Mouse (Mus musculus) thymus, postnatal 36 days (tissue): ENCODE data around the gene Itga10.
"Not testable (repeated sequence)": the region's sequence is repeated elsewhere in the genome, so short reads cannot be mapped to it uniquely, and the experiment has no call there.

Experiments used
- DNase-seq, 2 experiments: peaks; one replicate each; pipeline ENCODE4 v3.0.0; 2022; ENCODE audit warnings: mixed read lengths in 2 of 2

Itga10 gene

DNA sequence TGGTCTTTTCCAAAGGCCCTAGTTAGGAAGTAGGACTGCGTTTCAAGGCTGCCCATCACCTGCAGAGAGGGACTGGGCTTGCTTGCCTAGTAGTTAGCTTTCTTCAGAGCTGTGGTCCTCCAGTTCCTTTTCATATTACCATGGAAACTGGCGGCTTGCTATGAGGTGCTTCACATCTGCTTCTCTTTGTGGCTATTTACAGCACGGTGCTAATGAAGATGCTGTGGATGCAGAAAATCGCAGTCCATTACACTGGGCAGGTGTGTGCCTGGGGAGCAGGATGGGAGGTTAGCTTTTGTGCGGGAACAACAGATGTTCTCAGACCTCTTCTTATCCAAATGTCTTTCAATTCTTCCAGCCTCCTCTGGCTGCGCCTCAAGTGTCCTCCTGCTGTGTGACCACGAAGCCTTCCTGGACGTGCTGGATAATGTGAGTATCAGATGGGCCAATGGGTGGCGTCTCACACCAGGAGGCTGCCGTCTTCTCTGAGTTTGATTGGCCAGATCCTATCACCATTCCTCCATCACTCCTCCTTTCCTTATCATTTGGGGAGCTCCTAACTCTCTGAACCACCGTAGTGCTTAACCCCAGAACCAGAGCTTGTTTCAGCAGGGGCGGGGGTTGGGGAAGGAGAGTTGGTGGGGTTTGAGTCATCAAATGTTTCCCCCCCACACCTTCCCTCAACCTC lies 35.0 kb downstream of the Itga10 start:
- DNase-seq, result no peak

DNA sequence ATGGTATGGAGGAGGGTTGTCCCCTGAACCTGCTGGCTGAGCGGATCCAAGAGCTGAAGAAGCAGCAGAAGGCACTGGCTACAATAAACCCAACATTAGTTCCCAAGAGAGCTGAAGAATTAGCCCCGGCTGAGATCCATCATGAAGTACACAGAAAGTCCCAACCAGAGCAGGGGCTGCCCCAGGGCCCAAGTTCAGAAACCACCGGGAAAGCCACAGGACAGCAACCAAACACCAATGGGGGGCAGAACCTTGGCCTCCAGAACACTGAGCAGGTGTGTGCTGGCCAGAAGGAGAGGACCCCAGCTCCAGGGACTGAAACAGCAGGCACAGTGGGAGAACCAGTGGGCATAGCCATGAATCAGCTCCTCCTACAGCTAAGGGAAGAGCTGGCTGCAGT lies 38.1 kb downstream of the Itga10 start:
- DNase-seq, result no peak

DNA sequence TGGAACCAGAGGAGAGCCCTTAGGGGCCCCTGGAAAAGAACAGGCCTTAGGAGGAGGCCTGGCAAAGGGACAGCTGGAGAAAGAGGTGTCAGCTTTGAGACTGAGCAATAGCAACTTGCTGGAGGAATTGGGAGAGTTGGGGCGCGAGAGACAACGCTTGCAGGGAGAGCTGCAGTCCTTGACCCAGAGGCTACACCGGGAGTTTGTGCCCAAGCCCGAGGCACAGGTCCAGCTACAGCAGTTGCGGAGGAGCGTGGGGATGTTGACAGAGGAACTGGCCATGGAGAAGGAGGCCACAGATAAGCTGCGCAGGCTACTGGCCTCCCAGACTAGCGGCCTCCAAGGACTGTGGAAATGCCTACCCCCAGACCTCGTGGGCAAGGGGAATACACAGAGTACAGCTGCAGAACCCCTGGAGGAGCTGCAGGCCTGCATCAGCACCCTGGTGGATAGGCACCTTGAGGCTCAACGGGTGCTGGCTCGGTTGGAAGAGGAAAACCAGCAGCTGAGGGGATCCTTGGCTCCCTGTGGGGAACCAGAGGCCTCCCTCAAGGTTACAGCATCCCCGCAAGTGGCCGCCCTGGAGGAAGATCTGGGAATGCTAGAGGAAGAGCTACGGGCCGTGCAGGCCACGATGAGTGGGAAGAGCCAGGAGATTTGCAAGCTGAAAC lies 38.9 kb downstream of the Itga10 start:
- no peak for DNase-seq

DNA sequence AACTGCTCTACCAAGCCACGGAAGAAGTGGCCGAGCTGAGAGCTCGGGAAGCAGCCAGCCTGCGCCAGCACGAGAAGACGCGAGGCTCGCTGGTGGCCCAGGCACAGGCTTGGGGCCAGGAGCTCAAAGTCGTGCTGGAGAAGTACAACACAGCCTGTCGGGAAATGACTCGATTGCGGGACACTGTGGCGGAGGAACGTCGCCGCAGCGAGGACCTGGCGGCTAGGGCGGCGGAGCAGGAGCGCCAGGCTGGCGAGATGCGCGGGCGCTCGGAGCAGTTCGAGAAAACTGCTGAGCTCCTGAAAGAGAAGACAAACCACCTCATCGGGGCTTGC lies 39.4 kb downstream of the Itga10 start:
- DNase-seq, result peak in 1 of 2 experiments; percentile 7

DNA sequence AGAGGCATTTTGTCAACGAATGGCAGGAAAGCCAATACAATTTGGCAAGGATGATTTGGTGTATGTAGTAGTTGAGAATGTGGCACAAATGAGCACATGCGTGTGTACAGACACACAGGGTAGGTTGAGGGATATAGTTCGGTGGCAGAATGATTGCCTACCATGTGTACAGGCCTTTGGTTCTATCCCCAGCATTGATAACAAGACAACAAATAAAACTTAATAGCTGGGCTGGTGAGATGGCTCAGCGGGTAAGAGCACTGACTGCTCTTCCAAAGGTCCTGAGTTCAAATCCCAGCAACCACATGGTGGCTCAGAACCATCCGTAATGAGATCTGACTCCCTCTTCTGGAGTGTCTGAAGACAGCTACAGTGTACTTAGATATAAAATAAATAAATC lies 40.7 kb downstream of the Itga10 start:
- not testable (repeated sequence) for DNase-seq

DNA sequence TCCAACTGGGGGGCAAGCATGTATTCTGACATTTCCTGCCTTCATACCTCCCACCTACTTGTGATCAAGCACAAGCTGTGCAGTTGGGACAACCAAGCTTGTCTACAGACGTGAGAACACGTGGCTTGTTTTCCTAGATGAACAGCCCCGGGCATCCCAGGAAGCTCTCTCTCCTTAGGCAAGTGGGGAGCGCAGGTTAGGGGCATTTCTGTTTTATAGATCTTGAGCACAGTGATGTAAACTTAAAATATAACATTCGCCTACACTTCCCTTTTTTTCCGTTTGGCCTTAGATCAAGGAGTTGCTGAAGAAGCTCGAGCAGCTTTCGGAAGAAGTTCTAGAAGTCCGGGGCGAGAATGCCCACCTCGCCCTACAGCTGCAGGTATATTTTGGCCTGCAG lies 43.5 kb downstream of the Itga10 start:
- no peak for DNase-seq

DNA sequence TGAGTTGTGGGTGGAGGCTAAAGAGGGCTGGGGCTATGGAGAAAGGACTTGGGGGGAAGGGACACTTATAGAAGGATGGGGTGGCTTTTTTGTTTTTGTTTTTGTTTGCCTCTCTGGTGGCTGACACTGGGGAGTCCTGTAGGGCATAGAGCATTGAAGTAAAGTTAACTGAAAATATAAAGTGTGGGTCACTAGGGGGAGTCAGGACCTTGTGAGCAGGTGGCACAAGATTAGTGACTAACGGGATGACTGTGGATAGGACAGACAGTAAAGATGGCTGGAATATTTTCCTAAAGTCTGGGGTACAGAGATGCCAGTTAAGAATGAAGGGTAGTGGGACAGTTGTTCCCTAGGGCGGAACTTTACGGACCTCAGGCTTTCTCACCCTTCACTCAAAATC lies 44.9 kb downstream of the Itga10 start:
- no peak for DNase-seq

DNA sequence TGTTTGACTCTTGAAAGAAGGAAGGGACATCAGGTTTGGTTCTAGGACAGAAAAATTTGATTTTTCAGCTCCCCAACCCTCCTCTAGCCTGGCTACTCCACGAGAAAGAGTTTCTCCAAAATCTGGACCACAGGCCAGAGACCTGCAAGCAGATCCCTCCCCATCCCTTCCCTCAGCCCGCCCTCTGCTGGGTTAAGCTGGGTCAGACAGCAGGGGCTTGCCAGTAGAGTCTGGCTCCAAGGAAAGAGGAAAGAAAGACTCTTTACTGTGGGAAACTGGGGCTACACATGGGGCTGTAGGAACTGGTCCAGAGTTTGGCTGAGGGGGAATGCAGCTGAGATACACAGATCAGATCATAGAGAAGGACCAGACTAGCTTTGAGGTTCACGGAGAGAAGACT lies 47.1 kb downstream of the Itga10 start:
- DNase-seq, result no peak

DNA sequence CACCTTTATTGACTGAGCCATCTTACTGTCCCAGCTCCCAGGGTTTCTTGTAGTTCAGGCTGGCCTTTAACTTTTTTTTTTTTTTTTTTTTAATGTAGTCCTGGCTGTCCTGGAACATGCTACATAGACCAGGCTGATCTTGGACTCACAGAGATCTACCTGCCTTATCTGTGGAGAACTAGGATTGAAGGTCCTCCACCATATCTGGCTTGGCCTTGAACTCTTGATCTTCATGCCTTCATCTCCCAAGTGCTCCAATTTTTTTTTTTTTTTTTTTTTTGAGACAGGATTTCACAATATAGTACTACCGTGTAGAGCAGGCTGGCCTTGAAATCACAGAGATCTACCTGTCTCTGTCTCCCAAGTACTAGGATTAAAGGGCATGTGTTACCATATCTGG lies 48.2 kb downstream of the Itga10 start:
- no peak for DNase-seq

DNA sequence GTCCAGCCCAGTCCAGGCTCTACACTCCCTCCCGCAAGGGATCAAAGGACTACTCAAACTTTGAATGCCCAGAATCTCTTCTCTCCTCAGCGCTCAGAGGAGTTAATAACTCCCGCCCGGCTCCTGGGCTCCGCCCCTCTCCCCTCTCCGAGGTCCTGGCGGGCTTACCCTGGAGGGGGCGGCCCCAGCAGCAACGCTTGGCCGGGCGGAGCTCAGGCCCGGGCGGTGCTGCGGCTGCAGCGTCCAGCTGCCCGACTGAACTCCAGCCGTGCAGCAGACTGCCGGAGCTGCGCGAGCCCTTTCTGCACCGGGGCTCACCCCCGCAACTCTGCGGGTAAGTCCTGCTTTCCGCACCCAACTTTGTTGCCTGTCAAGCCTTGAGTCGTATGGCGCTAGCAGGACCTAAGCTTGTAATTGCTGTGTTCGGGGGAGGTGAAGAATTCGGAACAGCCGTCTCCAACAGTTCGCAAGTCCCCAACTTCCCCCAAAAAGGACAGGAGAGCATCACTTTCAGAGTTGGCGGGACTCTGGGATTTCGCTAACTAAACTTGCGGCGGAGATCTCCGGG lies 50.9 kb downstream of the Itga10 start, which contains the start of gene Pias3:
Gene Pias3, plus strand, starts transcription at position 187 of the 568 bp plus-strand sequence.
- DNase-seq, result peak; percentile 48 to 59

DNA sequence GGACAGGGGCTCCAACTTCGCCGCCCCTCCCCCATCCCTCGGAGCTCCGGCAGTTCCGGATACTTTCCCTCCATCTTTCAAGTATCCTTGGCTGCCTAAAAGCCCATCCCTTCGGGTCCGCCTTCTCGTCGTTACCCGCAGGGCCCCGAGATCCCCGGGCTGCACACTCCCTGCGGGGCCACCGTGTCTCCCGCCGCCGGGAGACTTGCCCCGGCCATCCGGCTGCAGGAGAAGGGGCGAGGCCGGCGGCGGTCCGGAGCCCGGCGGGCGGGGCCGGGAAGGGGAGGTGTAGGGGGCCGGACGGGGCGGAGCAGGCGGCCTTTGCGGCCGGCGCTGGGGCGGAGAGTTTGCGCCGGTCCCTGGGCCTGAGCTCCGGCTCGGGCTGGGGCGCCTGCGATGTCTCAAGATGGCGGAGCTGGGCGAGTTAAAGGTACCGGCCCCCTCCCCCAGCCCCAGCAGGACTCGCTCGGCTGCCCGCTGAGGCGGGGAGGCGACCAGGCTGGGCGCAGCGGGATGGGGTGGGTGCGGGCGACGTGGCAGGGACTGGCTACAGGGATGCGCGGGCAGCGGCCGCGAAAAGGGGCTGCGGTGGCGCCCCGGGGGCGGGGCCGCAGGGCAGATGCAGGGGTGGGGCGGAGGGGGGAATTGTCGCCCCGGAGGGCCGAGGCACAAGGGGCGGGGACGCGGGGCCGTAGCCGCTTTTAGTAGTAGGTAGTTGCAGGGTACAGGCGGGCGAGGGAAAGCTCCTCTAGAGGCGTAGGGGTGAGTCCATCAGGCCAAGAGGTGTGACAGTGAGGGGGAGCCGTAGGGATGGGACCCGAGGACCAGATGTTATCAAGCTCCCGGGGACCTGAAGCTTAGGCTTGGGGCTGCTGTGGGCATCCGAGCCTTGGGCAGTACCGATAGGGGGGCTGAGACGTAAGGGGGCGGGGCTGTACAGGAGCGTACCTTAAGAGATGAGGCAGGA lies 51.7 kb downstream of the Itga10 start:
- peak; percentile 68 for DNase-seq

DNA sequence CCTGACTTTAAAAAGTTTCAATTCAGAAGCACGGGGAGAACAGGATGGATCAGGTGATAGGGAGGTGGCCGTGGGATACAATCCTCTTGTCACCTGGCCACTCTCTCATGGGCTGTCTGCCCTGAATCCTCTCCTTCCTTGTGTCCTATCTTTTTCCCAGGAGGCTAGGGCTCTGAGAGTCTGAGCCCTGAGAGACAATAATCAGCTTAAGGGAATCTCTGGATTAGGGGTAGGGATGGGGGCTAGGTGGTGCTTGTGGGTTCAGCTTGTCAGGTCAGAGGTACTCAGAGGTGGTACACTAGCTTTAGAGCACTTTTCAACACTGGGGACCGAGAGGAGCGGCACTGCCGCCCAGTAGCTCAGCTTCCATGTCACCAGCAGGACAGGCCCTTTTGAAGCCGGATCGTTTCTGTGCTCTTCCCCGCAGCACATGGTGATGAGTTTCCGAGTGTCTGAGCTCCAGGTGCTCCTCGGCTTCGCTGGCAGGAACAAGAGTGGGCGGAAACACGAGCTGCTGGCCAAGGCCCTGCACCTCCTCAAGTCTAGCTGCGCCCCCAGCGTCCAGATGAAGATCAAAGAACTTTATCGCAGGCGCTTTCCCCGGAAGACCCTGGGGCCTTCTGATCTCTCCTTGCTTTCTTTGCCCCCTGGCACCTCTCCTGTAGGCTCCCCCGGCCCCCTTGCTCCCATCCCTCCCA lies 53.8 kb downstream of the Itga10 start:
- no peak for DNase-seq

DNA sequence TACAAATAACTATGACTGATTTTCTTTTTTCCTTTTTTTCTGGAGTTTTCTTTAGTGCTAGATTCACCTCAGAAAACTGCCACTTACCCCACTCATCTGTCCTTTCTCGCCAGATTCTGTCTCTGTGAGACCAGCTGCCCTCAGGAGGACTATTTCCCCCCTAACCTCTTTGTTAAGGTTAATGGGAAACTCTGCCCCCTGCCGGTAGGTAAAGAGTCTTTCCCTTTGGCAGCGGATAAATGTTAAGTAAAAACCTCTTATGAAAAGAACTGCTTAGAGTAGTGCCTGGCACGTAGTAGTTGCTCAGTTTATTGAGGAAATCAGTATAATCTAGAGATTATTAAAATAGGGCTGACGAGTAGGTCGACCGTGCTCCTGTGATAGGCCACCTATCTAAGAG lies 55.0 kb downstream of the Itga10 start:
- DNase-seq, result peak in 1 of 2 experiments; percentile 15

DNA sequence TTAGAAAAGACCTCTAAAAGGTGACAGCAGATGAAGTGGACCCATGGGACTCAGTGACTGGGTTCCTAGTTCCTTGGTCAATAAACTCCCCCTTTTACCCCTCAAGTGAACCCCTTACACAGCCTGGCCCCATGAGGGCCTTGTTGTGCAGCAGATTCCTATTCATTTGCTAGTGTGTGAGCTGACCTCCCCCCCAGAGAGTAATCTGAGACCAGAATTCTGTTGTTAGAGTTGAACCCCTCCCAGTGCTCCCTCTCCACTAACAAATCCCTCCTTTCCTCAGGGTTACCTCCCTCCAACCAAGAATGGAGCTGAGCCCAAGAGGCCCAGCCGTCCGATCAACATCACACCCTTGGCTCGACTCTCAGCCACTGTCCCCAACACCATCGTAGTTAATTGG lies 55.6 kb downstream of the Itga10 start:
- DNase-seq, result no peak

DNA sequence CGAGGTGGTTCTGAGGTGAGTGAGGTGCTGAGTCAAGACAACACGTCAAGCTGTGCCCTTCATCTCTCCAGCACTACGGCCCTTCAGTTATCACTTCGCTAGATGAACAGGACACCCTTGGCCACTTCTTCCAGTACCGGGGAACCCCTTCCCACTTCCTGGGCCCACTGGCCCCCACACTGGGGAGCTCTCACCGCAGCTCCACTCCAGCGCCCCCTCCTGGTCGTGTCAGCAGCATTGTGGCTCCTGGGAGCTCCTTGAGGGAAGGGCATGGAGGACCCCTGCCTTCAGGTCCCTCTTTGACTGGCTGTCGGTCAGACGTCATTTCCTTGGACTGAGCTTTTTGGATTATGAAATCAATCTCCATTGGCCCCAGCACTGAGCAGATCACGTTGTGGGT lies 59.4 kb downstream of the Itga10 start:
- DNase-seq, result peak; percentile 43 to 54

DNA sequence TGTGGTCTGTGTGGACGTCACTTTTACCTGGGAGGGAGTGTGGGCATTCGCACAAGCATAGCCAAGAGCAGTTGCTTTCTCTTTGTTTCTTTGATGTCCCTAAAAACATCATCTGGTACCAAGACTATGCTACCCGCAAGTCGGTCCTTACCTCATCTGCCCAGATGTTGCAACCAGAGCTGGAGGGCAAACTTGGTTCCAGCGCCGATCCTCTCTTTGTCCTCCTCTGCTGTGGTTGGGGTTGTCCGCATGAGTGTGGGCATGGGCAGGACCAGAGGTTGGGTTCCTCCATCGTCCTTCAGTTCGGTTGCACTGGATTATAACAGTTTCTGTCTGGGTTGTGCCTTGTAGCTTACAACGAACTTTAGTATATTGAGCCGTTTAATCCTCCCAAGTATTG lies 60.8 kb downstream of the Itga10 start:
- no peak for DNase-seq

DNA sequence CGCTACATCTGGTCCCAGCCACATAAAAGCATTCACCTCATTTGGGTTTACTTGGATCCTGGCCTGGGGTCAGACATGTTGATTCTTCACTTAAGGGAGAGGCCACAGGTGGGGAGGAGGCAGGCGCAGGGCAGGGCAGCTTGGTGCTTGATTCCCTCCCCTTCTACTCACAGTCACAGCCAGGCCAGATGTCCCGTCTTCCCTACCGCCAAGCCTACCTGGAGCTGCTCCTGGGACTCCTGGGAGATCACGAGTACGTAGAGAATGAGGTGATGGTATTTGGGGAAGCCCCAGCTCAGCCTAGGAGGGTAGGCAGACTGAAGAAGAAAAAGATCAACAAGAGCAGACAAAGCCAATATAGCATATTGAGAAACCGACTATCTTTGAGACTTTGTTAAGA lies 61.6 kb downstream of the Itga10 start:
- no peak for DNase-seq

DNA sequence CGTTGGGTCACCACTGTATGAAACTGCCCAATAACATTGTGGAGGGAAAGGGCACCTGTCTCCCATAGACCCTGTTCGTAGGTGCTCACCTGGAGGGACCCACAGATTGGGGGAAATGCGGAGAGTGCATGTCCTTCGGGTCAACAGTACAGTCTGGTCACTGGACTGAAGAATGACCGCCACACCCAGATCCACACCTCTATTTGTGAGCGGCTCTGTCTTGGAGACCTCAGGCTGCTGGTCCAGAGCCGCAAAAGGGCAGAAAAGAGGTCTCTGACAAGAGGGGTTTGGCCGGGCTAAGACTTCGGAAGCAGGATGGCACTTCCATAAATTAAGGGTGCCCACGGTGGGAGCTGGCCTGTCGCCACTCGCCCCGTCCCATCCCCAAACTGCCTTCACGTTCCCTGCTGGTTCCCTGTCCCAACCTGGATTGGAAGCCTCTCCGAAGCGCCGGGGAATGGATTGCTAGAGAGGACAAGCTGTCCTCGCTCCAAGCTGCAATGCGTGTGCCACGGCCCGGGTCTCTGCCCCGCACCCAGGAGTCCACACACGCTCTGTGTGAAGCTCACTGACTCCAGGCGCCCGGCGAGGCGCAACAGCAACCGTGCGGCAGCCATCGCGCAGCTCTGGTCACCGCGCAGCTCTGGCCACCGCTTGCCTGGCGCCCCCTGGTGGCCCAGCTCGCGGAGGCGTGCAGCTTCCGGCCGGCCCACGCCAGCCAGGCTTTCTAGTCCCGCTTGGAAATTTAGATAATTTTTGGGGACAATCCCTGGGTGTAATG lies 62.7 kb downstream of the Itga10 start, which contains the start of gene Nudt17:
Gene Nudt17, minus strand, starts transcription at position 660 of the 781 bp plus-strand sequence.
- peak; percentile 67 to 71 for DNase-seq

DNA sequence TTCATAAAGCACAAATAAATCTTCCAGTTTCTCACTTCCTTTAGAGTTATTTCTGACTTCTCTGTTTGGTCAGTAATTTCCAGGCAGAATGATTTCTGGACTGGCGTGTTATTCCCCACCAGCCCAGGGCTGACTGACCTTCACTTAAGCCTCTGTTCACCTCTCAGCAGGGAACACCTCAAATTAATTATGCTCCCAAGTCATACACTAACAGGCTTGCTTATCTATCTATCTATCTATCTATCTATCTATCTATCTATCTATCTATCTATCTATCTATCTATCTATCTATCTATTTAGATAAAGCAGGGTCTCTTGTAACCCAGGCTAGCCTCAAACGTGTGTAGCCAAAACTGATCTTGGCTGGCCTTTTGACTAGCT lies 63.3 kb downstream of the Itga10 start:
- no peak for DNase-seq
